Mouse (Mus musculus): ENCODE results near the gene Cd81. TPM values are rescaled to one million over a fixed set of nuclear protein-coding genes. Genes with fewer than 3 reads are reported as not detected.
A peak's percentile ranks its signal among the peaks of the same experiment; 100 is the strongest.

Cd81 gene
- total RNA-seq, 2 experiments from 2014 or later: 344 to 359 TPM

- DNase-seq (ENCODE audit: extremely low spot score in 1 of 2, low spot score in 2 of 2): no peak
- intact Hi-C loops (cut with DNase I): no loop called here
Observed at GRCm38 (mm10) chr7:143062704-143063103, 10.2 kb downstream of the Cd81 start.

GRCm38 (mm10) chr7:143064226-143064625 is 11.7 kb downstream of the Cd81 start:
- intact Hi-C loops (cut with DNase I): no loop called here
- no peak for DNase-seq (ENCODE audit: extremely low spot score in 1 of 2, low spot score in 2 of 2)

- DNase-seq (ENCODE audit: extremely low spot score in 1 of 2, low spot score in 2 of 2): no peak
- intact Hi-C loops (cut with DNase I): no loop called here
Observed at GRCm38 (mm10) chr7:143065692-143066091, 13.2 kb downstream of the Cd81 start.

- no peak for DNase-seq (ENCODE audit: extremely low spot score in 1 of 2, low spot score in 2 of 2)
- intact Hi-C loops (cut with DNase I): no loop called here
Observed at GRCm38 (mm10) chr7:143067469-143067868, 14.9 kb downstream of the Cd81 start.

GRCm38 (mm10) chr7:143067897-143068296 is 15.4 kb downstream of the Cd81 start:
- intact Hi-C loops (cut with DNase I): no loop called here
- DNase-seq (ENCODE audit: extremely low spot score in 1 of 2, low spot score in 2 of 2): no peak

- DNase-seq (ENCODE audit: extremely low spot score in 1 of 2, low spot score in 2 of 2): peak in 1 of 2 experiments; percentile 81
- intact Hi-C loops (cut with DNase I): no loop called here
Observed at GRCm38 (mm10) chr7:143068316-143068881, 15.9 kb downstream of the Cd81 start.

GRCm38 (mm10) chr7:143068882-143069591 is 16.5 kb downstream of the Cd81 start, which contains the start of gene Tssc4:
Tssc4 (plus strand) TSS chr7:143069249.
- intact Hi-C loops (cut with DNase I): no loop called here

GRCm38 (mm10) chr7:143069751-143070400 is 17.3 kb downstream of the Cd81 start:
- DNase-seq (ENCODE audit: extremely low spot score in 1 of 2, low spot score in 2 of 2): peak in 1 of 2 experiments; percentile 50
- intact Hi-C loops (cut with DNase I): no loop called here

More at GRCm38 (mm10) chr7:143068882-143069591, 16.5 kb downstream of the Cd81 start, which contains the start of gene Tssc4:
- peak; percentile 99 for DNase-seq (ENCODE audit: extremely low spot score in 1 of 2, low spot score in 2 of 2)

GRCm38 (mm10) chr7:143070506-143071070 is 18.0 kb downstream of the Cd81 start:
- intact Hi-C loops (cut with DNase I): no loop called here
- DNase-seq (ENCODE audit: extremely low spot score in 1 of 2, low spot score in 2 of 2): no peak

- intact Hi-C loops (cut with DNase I): no loop called here
- DNase-seq (ENCODE audit: extremely low spot score in 1 of 2, low spot score in 2 of 2): no peak
Observed at GRCm38 (mm10) chr7:143072605-143073004, 20.1 kb downstream of the Cd81 start.

GRCm38 (mm10) chr7:143073086-143073485 is 20.5 kb downstream of the Cd81 start:
- intact Hi-C loops (cut with DNase I): no loop called here
- no peak for DNase-seq (ENCODE audit: extremely low spot score in 1 of 2, low spot score in 2 of 2)

GRCm38 (mm10) chr7:143075394-143075793 is 22.9 kb downstream of the Cd81 start:
- no peak for DNase-seq (ENCODE audit: extremely low spot score in 1 of 2, low spot score in 2 of 2)
- intact Hi-C loops (cut with DNase I): no loop called here

- intact Hi-C loops (cut with DNase I): no loop called here
- no peak for DNase-seq (ENCODE audit: extremely low spot score in 1 of 2, low spot score in 2 of 2)
Observed at GRCm38 (mm10) chr7:143077351-143077750, 24.8 kb downstream of the Cd81 start.

- DNase-seq (ENCODE audit: extremely low spot score in 1 of 2, low spot score in 2 of 2): no peak
- intact Hi-C loops (cut with DNase I): loop anchor here (5.0 kb wide), 1 partner anchor 190 kb away; no protein-coding TSS in a partner anchor
Observed at GRCm38 (mm10) chr7:143082024-143082423, 29.5 kb downstream of the Cd81 start.

- intact Hi-C loops (cut with DNase I): loop anchor here (2.0 to 5.0 kb wide), 2 partner anchors 75 to 191 kb away; no protein-coding TSS in a partner anchor
- DNase-seq (ENCODE audit: extremely low spot score in 1 of 2, low spot score in 2 of 2): no peak
Observed at GRCm38 (mm10) chr7:143083708-143084107, 31.2 kb downstream of the Cd81 start.

GRCm38 (mm10) chr7:143086366-143086765 is 33.8 kb downstream of the Cd81 start:
- DNase-seq (ENCODE audit: extremely low spot score in 1 of 2, low spot score in 2 of 2): peak in 1 of 2 experiments; percentile 67
- intact Hi-C loops (cut with DNase I): no loop called here

GRCm38 (mm10) chr7:143087070-143087579 is 34.6 kb downstream of the Cd81 start:
- intact Hi-C loops (cut with DNase I): no loop called here
- peak in 1 of 2 experiments; percentile 57 for DNase-seq (ENCODE audit: extremely low spot score in 1 of 2, low spot score in 2 of 2)

GRCm38 (mm10) chr7:143093847-143094246 is 41.3 kb downstream of the Cd81 start:
- no peak for DNase-seq (ENCODE audit: extremely low spot score in 1 of 2, low spot score in 2 of 2)
- intact Hi-C loops (cut with DNase I): no loop called here
